Mouse (Mus musculus) bone marrow, adult 2 months (tissue): ENCODE data around the gene Crebzf. TPM values are rescaled to one million over a fixed set of nuclear protein-coding genes. Genes with fewer than 3 reads are reported as not detected.

ENCODE experiments used
- H3K27ac ChIP-seq: fragments of 200-500 bp; 2 replicates; pipeline ENCODE4 v1.5.1; 2012; ENCODE audit warnings: low read depth, mild to moderate bottlenecking, control low read depth, inconsistent platforms, low read length; ENCODE audit not compliant: control insufficient read depth, poor library complexity, insufficient read depth
- H3K4me1 ChIP-seq: fragments of 200-500 bp; 2 replicates; pipeline ENCODE4 v1.6.1; 2011; ENCODE audit warnings: low read length; ENCODE audit not compliant: control insufficient read depth, insufficient read depth
- H3K4me3 ChIP-seq: fragments of 200-500 bp; replicated peaks from 2 replicates; pipeline ENCODE3; 2011; ENCODE audit warnings: mild to moderate bottlenecking, low read depth, low read length, control low read depth; ENCODE audit not compliant: control insufficient read depth
- CTCF ChIP-seq: fragments of 200-500 bp; IDR thresholded peaks from 2 replicates; pipeline ENCODE4 v1.5.1; 2011; ENCODE audit warnings: low read length, control low read depth; ENCODE audit not compliant: control insufficient read depth, insufficient read depth
- POLR2A ChIP-seq: fragments of 200-500 bp; IDR thresholded peaks from 2 replicates; pipeline ENCODE4 v1.6.1; 2011; ENCODE audit warnings: low read depth, mild to moderate bottlenecking, control low read depth, low read length, borderline replicate concordance; ENCODE audit not compliant: control insufficient read depth
- WGBS: fragments of 180-500 bp; shearing (Covaris S2); methylation state at CpG from one replicate; pipeline ENCODE4 v1.1.7; 2018; 5-methylcytosine and 5-hydroxymethylcytosine counted together
- polyA plus RNA-seq: library from polyadenylated mRNA; stranded (reverse); fragments of >200 nt; gene quantifications from 2 replicates; pipeline ENCODE4 v1.2.4, GENCODE M21; 2011; ENCODE audit warnings: low replicate concordance; ENCODE audit not compliant: missing spikeins, insufficient read depth, insufficient read length

Crebzf gene
- polyA plus RNA-seq, 1 experiment, result 56.8 TPM

DNA sequence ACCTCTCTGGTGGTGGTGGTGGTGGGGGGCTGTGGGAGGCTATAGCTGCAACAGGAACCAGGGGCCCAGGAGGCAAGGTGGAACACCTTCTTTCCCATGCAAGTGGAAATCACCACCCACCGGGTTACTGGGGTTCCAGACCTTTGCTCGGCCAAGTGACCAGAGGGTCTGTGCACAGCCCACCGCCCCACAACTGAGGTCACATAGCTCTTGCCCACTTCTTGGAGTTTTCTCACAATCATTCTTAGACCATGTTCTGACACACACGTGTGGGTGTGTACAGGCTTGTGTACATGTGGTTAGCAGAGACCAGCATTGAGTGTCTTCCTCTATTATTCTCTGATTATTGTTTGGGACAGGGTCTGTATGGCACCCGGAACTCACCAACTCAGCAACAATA lies 18.9 kb downstream of the Crebzf start:
- H3K27ac ChIP-seq, result no peak overlapping the region
- H3K4me3 ChIP-seq, result no peak overlapping the region
- WGBS, result 94% methylated on average over 5 of the region's 5 CpGs
- no peak for TF ChIP-seq CTCF
- no peak for TF ChIP-seq POLR2A
- no peaks in the 10 kb centered on the region for H3K4me1 ChIP-seq

- no peaks in the 10 kb centered on the region for H3K4me1 ChIP-seq
- WGBS, result 13% methylated on average over 2 of the region's 2 CpGs
- no peak for TF ChIP-seq CTCF
- TF ChIP-seq POLR2A, result no peak
Observed at GRCm38 (mm10) chr7:90473511-90473910, 31.0 kb downstream of the Crebzf start.

DNA sequence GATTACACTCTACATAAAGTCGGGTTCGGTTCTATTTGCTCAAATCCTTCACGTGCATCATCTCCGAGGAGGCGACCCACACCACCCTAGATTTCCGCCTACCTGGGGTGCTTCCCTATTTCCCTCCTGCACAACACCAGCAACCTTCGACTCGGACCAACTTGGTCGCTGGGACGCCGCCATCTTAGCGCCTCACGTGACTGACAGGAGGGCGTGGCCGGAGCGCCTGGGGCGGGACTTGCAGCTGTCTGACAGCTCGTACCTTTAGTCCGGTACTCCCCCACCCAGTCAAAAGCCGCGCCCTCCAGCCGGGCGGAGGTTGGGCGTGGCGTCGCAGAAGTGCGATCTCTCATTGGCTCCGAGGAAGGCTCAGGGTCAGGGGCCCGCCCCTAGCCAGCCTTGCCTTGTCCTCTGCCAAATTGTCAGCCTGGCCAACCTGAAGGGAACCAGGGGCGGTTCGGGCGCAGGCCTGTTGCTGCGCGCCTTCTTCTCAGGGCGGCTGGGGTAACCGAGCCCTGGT lies 33.3 kb downstream of the Crebzf start, which contains the start of gene Tmem126b:
Tmem126b (minus strand) TSS at position 209 of the 520 bp plus-strand sequence.
- Histone ChIP-seq H3K27ac (peak within 1 kb of the TSS; percentile 82), H3K4me1 (no peaks in the 10 kb centered on the region), H3K4me3 (peak within 1 kb of the TSS; percentile 88)
- peak; percentile 90 for TF ChIP-seq POLR2A
- TF ChIP-seq CTCF, result no peak
- under 1% methylated on average over 36 of the region's 36 CpGs for WGBS

More at GRCm38 (mm10) chr7:90473511-90473910, 31.0 kb downstream of the Crebzf start:
- no peak overlapping the region for H3K27ac ChIP-seq
- H3K4me3 ChIP-seq, result no peak overlapping the region

GRCm38 (mm10) chr7:90476313-90477245 lies 34.0 kb downstream of the Crebzf start, which contains the start of gene Dlg2:
Dlg2 (plus strand) TSS chr7:90476672.
- peak within 1 kb of the TSS; percentile 88 for H3K4me3 ChIP-seq
- H3K27ac ChIP-seq, result peak within 1 kb of the TSS; percentile 82
- no peaks in the 10 kb centered on the region for H3K4me1 ChIP-seq
- WGBS, result under 1% methylated on average over 32 of the region's 32 CpGs
- TF ChIP-seq POLR2A, result no peak
- TF ChIP-seq CTCF, result no peak

DNA sequence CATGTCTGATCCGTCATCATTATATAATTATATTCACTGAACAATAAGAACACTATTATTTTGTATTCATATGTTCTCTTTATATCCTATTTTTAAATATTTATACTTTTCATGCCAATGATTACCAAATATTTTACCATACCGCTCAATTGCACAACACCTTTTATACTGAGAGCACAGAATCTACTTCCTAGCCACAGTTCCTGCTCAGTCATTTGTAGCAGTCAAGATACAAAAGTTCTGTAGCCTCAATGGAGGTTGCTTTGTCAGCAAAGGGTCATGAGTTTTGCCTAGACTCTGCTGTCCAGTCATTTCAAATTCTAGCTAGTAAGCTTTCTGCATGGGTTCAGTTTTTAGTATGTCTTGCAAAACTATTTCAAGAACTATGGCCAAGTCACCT lies 40.1 kb downstream of the Crebzf start:
- 60% methylated on average over 2 of the region's 2 CpGs for WGBS
- H3K4me3 ChIP-seq, result no peak overlapping the region
- peaks cover 2% of the 10 kb centered on the region for H3K4me1 ChIP-seq
- no peak for TF ChIP-seq CTCF
- TF ChIP-seq POLR2A, result no peak
- no peak overlapping the region for H3K27ac ChIP-seq

Other genes starting within 250 kb of the Crebzf start
- not detected in 2 replicates for gene Ccdc83, start 177.0 kb upstream of the Crebzf start, polyA plus RNA-seq
- 0.41 and 0.85 TPM in 2 replicates for gene Sytl2, start 140.5 kb upstream of the Crebzf start, polyA plus RNA-seq
- gene Ccdc89, start 16.2 kb upstream of the Crebzf start, polyA plus RNA-seq, result not detected in 2 replicates
- gene Tmem126a, start 14.5 kb downstream of the Crebzf start, polyA plus RNA-seq, result 13.7 and 15.3 TPM in 2 replicates
- 7.5 and 10.7 TPM in 2 replicates for gene Tmem126b, start 33.3 kb downstream of the Crebzf start, polyA plus RNA-seq
- 2.6 and 11.7 TPM in 2 replicates for gene Dlg2, start 33.9 kb downstream of the Crebzf start, polyA plus RNA-seq